Mouse (Mus musculus) ES-Bruce4 (cell line): ENCODE data around the gene Tpi1. TPM values are rescaled to one million over a fixed set of nuclear protein-coding genes. Genes with fewer than 3 reads are reported as not detected.

Experiments used
- H3K27ac ChIP-seq: 2 replicates; pipeline ENCODE4 v1.5.1; 2012; ENCODE audit warnings: low read length, inconsistent platforms; ENCODE audit not compliant: insufficient read depth
- H3K27me3 ChIP-seq: 2 replicates; pipeline ENCODE4 v1.6.1; 2012; ENCODE audit warnings: mild to moderate bottlenecking, low read length, inconsistent platforms; ENCODE audit not compliant: control insufficient read depth, poor library complexity, insufficient read depth, severe bottlenecking
- H3K36me3 ChIP-seq: 2 replicates; pipeline ENCODE4 v1.6.1; 2012; ENCODE audit warnings: inconsistent platforms, mild to moderate bottlenecking, low read length, moderate library complexity; ENCODE audit not compliant: control insufficient read depth, poor library complexity, insufficient read depth, severe bottlenecking
- H3K4me1 ChIP-seq: one replicate; pipeline ENCODE4 v1.8.1; 2011; ENCODE audit warnings: low read length; ENCODE audit not compliant: control insufficient read depth, insufficient read depth
- H3K4me3 ChIP-seq: 2 replicates; pipeline ENCODE4 v1.5.1; 2011; ENCODE audit warnings: low read depth, mild to moderate bottlenecking, low read length
- H3K9ac ChIP-seq: 2 replicates; pipeline ENCODE4 v1.6.1; 2012; ENCODE audit warnings: low read depth, mild to moderate bottlenecking, inconsistent platforms; ENCODE audit not compliant: poor library complexity, severe bottlenecking
- H3K9me3 ChIP-seq: replicated peaks from 2 replicates; pipeline ENCODE4 v1.6.1; 2012; ENCODE audit warnings: mild to moderate bottlenecking, low read length, inconsistent platforms; ENCODE audit not compliant: control insufficient read depth, poor library complexity, insufficient read depth, severe bottlenecking
- CTCF ChIP-seq: IDR thresholded peaks from one replicate; pipeline ENCODE4 v1.8.1; 2011; ENCODE audit warnings: low read depth, low read length
- EP300 ChIP-seq: IDR thresholded peaks from 2 replicates; pipeline ENCODE4 v1.6.1; 2011; ENCODE audit warnings: low read depth, low read length; ENCODE audit not compliant: insufficient read depth
- POLR2A ChIP-seq: IDR thresholded peaks from one replicate; pipeline ENCODE4 v1.8.1; 2011; ENCODE audit warnings: low read length; ENCODE audit not compliant: insufficient read depth
- polyA plus RNA-seq: library from polyadenylated mRNA; stranded (reverse); fragments of >200 nt; gene quantifications from 2 replicates; pipeline ENCODE4 v1.2.4, GENCODE M21; 2011; ENCODE audit warnings: low read depth; ENCODE audit not compliant: missing spikeins, insufficient read depth, insufficient read length

Tpi1 gene
- polyA plus RNA-seq, 1 experiment = 389 TPM

DNA sequence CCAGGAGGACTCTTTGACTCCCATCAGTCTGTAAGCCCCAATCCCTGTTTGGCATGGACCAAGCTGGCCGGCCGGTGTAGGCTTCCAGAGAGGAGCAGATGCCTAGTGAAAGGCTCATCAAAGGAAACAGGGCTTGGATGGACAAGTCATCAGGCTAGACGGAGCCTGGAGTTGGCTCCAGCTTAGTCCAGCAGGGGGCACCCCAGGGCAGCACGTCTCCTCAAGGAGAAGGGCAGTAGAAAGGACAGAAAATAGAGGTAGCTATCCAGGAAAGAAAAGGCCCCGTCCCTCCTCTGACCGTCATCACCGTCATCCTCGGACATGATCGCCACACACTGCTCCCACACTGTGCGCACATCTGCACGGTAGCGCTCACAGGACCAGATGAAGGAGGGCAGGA lies 45.6 kb upstream of the Tpi1 start:
- peak; percentile 93 for TF ChIP-seq CTCF
- TF ChIP-seq POLR2A = no peak
- TF ChIP-seq EP300 = no peak
- Histone ChIP-seq H3K4me1 (peaks cover 19% of the 10 kb centered on the region), H3K4me3 (peak overlapping the region; percentile 28), H3K36me3 (no peaks in the 10 kb centered on the region), H3K9ac (no peak overlapping the region), H3K27ac (no peak overlapping the region), H3K27me3 (no peaks in the 10 kb centered on the region), H3K9me3 (no peaks in the 10 kb centered on the region)

GRCm38 (mm10) chr6:124858561-124859318 lies 44.6 kb upstream of the Tpi1 start:
- no peaks in the 10 kb centered on the region for H3K36me3 ChIP-seq
- no peak overlapping the region for H3K27ac ChIP-seq
- H3K9me3 ChIP-seq = no peaks in the 10 kb centered on the region
- H3K9ac ChIP-seq = no peak overlapping the region
- no peak overlapping the region for H3K4me3 ChIP-seq
- no peak for TF ChIP-seq CTCF
- TF ChIP-seq EP300 = no peak
- no peak for TF ChIP-seq POLR2A
- H3K27me3 ChIP-seq = no peaks in the 10 kb centered on the region
- H3K4me1 ChIP-seq = peaks cover 19% of the 10 kb centered on the region

GRCm38 (mm10) chr6:124857840-124858530 lies 43.9 kb upstream of the Tpi1 start:
- Histone ChIP-seq H3K9ac (peak overlapping the region; percentile 95), H3K36me3 (no peaks in the 10 kb centered on the region), H3K9me3 (no peaks in the 10 kb centered on the region), H3K4me1 (peaks cover 19% of the 10 kb centered on the region), H3K4me3 (peak overlapping the region; percentile 64), H3K27me3 (no peaks in the 10 kb centered on the region), H3K27ac (no peak overlapping the region)
- no peak for TF ChIP-seq CTCF
- TF ChIP-seq EP300 = no peak
- no peak for TF ChIP-seq POLR2A

- no peak within 1 kb of the TSS for H3K27ac ChIP-seq
- no peaks in the 10 kb centered on the region for H3K27me3 ChIP-seq
- no peaks in the 10 kb centered on the region for H3K9me3 ChIP-seq
- peaks cover 19% of the 10 kb centered on the region for H3K4me1 ChIP-seq
- peak within 1 kb of the TSS; percentile 95 for H3K9ac ChIP-seq
- H3K36me3 ChIP-seq = no peaks in the 10 kb centered on the region
- H3K4me3 ChIP-seq = peak within 1 kb of the TSS; percentile 64
- TF ChIP-seq POLR2A (no peak), EP300 (peak; percentile 59; the same call in 1 of the 2 replicates), CTCF (peak; percentile 80)
Observed at GRCm38 (mm10) chr6:124856916-124857839, 43.1 kb upstream of the Tpi1 start, which contains the start of gene P3h3. Gene P3h3 (minus strand): TSS chr6:124857752.

DNA sequence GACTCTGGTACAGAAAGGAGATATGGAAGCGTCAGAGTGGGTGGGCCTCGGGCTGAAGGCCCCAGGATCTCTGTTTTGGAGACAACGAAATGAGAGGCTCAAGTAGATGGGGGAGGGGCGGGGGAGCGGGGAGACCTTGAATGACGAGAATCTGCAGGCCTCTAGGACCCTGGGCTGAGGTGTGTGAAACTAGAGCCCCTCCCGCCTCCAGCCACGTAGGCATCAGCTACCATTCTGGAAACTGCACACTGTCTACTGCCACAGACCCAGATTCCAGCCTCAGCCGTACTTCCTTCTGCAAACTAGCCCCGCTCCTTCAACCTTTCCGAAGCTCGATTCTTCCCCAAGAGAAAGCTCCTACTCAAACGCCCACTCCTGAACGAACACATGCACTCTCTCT lies 42.2 kb upstream of the Tpi1 start:
- H3K9ac ChIP-seq = no peak overlapping the region
- H3K4me3 ChIP-seq = peak overlapping the region; percentile 64
- H3K27me3 ChIP-seq = no peaks in the 10 kb centered on the region
- H3K27ac ChIP-seq = no peak overlapping the region
- TF ChIP-seq CTCF (no peak), EP300 (no peak), POLR2A (no peak)
- H3K9me3 ChIP-seq = no peaks in the 10 kb centered on the region
- H3K4me1 ChIP-seq = peaks cover 12% of the 10 kb centered on the region
- no peaks in the 10 kb centered on the region for H3K36me3 ChIP-seq
